Mouse (Mus musculus): ENCODE measurements around the gene Slc27a2. TPM values are rescaled to one million over a fixed set of nuclear protein-coding genes. Genes with fewer than 3 reads are reported as not detected.
"Not testable (repeated sequence)": the region's sequence is repeated elsewhere in the genome, so short reads cannot be mapped to it uniquely, and the experiment has no call there.

Slc27a2 gene
- total and polyA plus RNA-seq, 3 experiments, result 0.27 TPM; not detected in 2

DNA sequence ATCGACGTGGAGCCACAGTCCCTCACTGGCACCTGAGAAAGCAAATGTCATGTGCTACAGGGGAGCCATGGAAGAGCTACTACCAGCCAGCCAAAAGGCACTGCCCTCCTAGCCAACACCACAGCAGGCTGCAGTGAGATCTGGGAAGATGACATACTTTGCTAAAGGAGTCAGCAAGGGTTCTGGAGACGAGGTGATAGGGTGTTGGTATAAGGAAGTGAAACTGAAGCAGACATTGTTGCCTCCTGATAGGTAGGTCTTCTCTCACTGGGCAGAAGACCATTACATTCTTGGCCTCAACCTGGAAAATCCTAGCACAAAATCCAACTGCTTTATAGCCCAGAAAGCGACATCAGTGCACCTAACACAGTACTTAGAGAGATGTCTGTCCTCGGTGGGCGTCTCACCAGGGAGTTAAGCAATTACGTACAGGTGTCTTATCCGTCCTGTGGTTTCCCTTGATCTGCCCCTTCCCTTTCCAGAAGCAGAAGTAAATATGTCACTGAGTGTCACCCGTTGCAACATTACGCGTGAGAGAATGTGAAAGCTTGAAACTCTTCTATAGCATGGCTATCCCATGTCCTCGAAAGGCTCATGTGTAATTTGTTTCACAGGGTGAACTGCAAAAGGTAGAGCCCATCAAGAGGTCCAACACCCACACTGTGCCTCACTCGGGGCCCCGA, 49.9 kb downstream of the Slc27a2 start:
- DNase-seq (ENCODE audit: low spot score) (no peak), ATAC-seq (ENCODE audit: extremely low read depth, insufficient number of reproducible peaks, low FRiP score, poor library complexity, severe bottlenecking) (no peak)
- H3K4me3 ChIP-seq (ENCODE audit: low read depth, low read length), result no peak overlapping the region

DNA sequence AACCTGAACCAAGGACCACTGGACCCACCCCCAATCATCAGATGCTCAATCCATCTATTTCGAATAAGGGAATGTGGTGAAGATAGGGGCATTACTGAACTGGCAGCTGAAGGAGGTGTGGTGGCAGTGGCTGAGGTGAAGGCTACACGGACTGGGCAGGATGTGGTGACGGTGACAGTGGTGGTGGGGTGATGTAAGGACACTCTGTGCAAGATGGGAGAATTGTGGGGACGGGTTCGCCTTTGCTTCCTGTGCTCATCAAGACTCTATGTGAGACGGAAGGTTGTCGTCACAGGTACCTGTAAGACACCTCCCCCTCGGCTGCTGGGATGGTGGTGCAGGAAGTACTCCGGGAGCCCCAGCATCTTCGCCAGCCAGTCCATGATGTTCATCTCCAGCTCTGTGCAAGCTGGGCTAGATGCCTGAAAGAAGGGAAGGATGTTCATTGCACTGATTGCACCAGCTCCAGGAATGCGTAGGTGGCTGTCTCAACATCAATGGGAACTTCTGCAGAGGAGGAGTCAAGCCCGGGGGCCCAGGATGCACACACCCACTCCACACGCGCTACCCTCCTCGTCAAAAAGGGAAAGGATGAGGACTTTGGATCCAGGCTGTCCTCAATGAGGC, 54.0 kb downstream of the Slc27a2 start:
- no peak overlapping the region for H3K4me3 ChIP-seq (ENCODE audit: low read depth, low read length)
- H3K36me3 ChIP-seq (replicated peaks), result no peaks in the 10 kb centered on the region
- peaks cover 9% of the 10 kb centered on the region; the same call in 1 of the 2 replicates for H3K4me1 ChIP-seq (ENCODE audit: insufficient read depth, low read depth, low read length)
- ATAC-seq (ENCODE audit: extremely low read depth, insufficient number of reproducible peaks, low FRiP score, poor library complexity, severe bottlenecking), result no peak
- no peak for DNase-seq (ENCODE audit: low spot score)
- TF ChIP-seq TAL1 (conservative IDR thresholded peaks at IDR 0.05; ENCODE audit: low read depth, low read length) (no peak), CTCF (IDR thresholded peaks at IDR 0.05; ENCODE audit: low read depth, low read length) (no peak), GATA2 (IDR thresholded peaks at IDR 0.05; ENCODE audit: borderline replicate concordance, low read depth, low read length) (no peak), POLR2AphosphoS5 (IDR thresholded peaks at IDR 0.05; ENCODE audit: insufficient replicate concordance, low read depth, low read length) (no peak)
- H3K27me3 ChIP-seq (ENCODE audit: insufficient read depth, low read length), result peaks cover 30% of the 10 kb centered on the region
- no peaks in the 10 kb centered on the region for H3K9me3 ChIP-seq (replicated peaks)

More for the DNA sequence above, 49.9 kb downstream of the Slc27a2 start:
- Histone ChIP-seq H3K27me3 (ENCODE audit: insufficient read depth, low read length) (peaks cover 31% of the 10 kb centered on the region), H3K36me3 (replicated peaks) (no peaks in the 10 kb centered on the region), H3K4me1 (ENCODE audit: insufficient read depth, low read depth, low read length) (peaks cover 13% of the 10 kb centered on the region), H3K9me3 (replicated peaks) (no peaks in the 10 kb centered on the region)
- TF ChIP-seq CTCF (IDR thresholded peaks at IDR 0.05; ENCODE audit: low read depth, low read length), result no peak
- TF ChIP-seq GATA2 (IDR thresholded peaks at IDR 0.05; ENCODE audit: borderline replicate concordance, low read depth, low read length), result no peak
- no peak for TF ChIP-seq POLR2AphosphoS5 (IDR thresholded peaks at IDR 0.05; ENCODE audit: insufficient replicate concordance, low read depth, low read length)
- no peak for TF ChIP-seq TAL1 (conservative IDR thresholded peaks at IDR 0.05; ENCODE audit: low read depth, low read length)
- TF ChIP-seq GATA1 (IDR thresholded peaks at IDR 0.05; ENCODE audit: borderline replicate concordance, low read length), result no peak

DNA sequence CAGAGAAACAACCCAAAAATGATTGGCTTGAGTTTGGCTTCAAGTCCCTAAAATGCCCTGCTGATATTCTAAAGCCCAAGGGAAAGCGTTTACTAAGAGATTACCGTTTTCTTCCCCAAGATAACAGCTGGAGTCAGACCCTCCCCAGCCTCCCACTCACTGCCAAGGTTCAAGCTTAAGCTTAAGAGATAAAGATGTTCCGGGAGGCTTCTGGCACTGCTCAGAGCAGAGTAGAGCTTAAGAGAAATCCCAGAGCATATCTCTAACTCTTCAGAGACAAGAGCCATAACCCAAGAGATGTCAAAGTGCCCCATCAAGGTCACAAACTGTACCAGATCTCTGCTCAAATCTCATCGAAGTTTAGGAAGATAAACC, 54.5 kb downstream of the Slc27a2 start:
- ATAC-seq (ENCODE audit: extremely low read depth, insufficient number of reproducible peaks, low FRiP score, poor library complexity, severe bottlenecking) (no peak), DNase-seq (ENCODE audit: low spot score) (no peak)
- Histone ChIP-seq H3K4me1 (ENCODE audit: insufficient read depth, low read depth, low read length) (peaks cover 9% of the 10 kb centered on the region; the same call in 1 of the 2 replicates), H3K4me3 (ENCODE audit: low read depth, low read length) (no peak overlapping the region), H3K36me3 (replicated peaks) (no peaks in the 10 kb centered on the region), H3K27me3 (ENCODE audit: insufficient read depth, low read length) (peaks cover 27% of the 10 kb centered on the region), H3K9me3 (replicated peaks) (no peaks in the 10 kb centered on the region)
- TF ChIP-seq GATA2 (IDR thresholded peaks at IDR 0.05; ENCODE audit: borderline replicate concordance, low read depth, low read length), result no peak
- no peak for TF ChIP-seq POLR2AphosphoS5 (IDR thresholded peaks at IDR 0.05; ENCODE audit: insufficient replicate concordance, low read depth, low read length)
- no peak for TF ChIP-seq GATA1 (IDR thresholded peaks at IDR 0.05; ENCODE audit: borderline replicate concordance, low read length)
- no peak for TF ChIP-seq CTCF (IDR thresholded peaks at IDR 0.05; ENCODE audit: low read depth, low read length)
- TF ChIP-seq TAL1 (conservative IDR thresholded peaks at IDR 0.05; ENCODE audit: low read depth, low read length), result no peak

DNA sequence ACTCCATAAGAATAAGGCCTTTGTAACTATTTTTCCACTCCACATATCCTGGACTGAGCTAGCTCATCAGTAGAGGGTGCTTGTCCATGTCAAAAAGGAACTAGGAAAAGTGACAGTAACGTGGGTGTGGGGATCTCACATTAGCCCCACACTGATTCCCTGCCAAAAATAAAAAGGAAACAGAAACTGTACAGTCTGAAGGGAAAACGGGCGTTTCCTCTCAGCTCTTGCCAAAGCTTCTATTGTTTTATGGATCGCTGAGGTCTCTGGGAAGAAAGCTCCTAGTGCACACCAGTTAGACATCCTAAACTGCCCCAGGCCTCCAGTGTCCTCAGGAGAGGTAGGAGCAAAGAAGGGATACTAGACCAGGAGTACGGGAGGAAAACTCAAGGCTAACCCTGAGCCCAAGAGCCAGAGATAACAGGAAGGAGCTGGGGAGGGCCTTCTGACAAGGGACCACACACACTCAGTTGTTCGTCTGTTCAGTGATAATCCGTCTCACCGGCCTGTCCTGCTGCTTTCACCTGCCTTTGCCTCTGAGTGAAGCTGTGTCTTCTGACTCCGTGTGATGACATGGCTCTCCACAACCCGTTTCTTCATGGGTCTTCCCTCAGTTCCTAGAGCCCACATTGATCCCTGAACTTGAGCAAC, 55.5 kb downstream of the Slc27a2 start:
- Histone ChIP-seq H3K36me3 (replicated peaks) (no peaks in the 10 kb centered on the region), H3K9me3 (replicated peaks) (no peaks in the 10 kb centered on the region), H3K27me3 (ENCODE audit: insufficient read depth, low read length) (peaks cover 22% of the 10 kb centered on the region), H3K4me3 (ENCODE audit: low read depth, low read length) (no peak overlapping the region), H3K4me1 (ENCODE audit: insufficient read depth, low read depth, low read length) (peaks cover 5% of the 10 kb centered on the region; the same call in 1 of the 2 replicates)
- TF ChIP-seq GATA2 (IDR thresholded peaks at IDR 0.05; ENCODE audit: borderline replicate concordance, low read depth, low read length) (no peak), POLR2AphosphoS5 (IDR thresholded peaks at IDR 0.05; ENCODE audit: insufficient replicate concordance, low read depth, low read length) (no peak), TAL1 (conservative IDR thresholded peaks at IDR 0.05; ENCODE audit: low read depth, low read length) (no peak), GATA1 (IDR thresholded peaks at IDR 0.05; ENCODE audit: borderline replicate concordance, low read length) (no peak), CTCF (IDR thresholded peaks at IDR 0.05; ENCODE audit: low read depth, low read length) (no peak)
- no peak for DNase-seq (ENCODE audit: low spot score)
- ATAC-seq (ENCODE audit: extremely low read depth, insufficient number of reproducible peaks, low FRiP score, poor library complexity, severe bottlenecking), result no peak

DNA sequence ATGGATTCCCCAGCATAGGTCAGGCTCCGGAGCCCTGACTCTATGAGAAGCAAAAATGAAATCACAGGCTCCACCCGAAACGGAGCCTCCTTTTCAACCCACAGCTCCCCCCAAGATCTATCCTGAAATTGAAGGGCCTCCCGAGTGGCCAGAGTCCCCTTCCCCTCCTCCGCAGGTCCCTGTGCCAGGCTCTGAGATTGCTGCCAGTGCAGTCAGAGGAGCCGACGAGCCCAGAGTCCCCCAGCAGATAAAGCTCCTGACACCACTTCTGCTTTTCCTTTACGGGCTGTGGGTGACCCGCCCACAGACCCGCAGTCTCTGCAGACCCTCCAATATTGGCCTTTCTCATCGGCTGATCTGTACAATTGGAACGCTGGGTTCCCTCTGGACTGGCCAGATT, 57.4 kb downstream of the Slc27a2 start:
- not testable (repeated sequence) for H3K9me3 ChIP-seq (replicated peaks); H3K4me3 ChIP-seq (ENCODE audit: low read depth, low read length); ATAC-seq (ENCODE audit: extremely low read depth, insufficient number of reproducible peaks, low FRiP score, poor library complexity, severe bottlenecking); DNase-seq (ENCODE audit: low spot score); H3K4me1 ChIP-seq (ENCODE audit: insufficient read depth, low read depth, low read length); H3K36me3 ChIP-seq (replicated peaks)
- H3K27me3 ChIP-seq (ENCODE audit: insufficient read depth, low read length), result peaks cover 19% of the 10 kb centered on the region

DNA sequence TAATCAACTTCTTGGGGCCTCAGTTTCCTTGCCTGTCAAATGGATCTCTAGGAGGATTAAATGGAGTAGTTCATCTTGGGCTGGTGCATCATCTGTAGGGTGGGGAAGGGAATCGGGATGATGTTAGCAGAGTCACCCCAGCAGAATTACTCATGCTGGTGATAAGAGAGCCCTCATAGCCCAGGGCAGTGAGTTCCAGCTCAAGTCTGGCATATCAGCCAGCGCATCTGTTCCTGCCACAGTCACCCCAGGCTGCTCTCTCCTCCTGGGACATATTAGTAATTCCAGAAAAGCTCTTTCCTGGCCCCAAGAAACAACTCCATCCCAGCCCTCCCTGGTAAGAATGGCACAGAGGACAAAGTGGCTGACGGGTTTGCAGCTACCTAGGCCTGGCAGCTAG, 63.1 kb downstream of the Slc27a2 start:
- no peaks in the 10 kb centered on the region for H3K36me3 ChIP-seq (replicated peaks)
- no peak overlapping the region for H3K4me3 ChIP-seq (ENCODE audit: low read depth, low read length)
- DNase-seq (ENCODE audit: low spot score) (no peak), ATAC-seq (ENCODE audit: extremely low read depth, insufficient number of reproducible peaks, low FRiP score, poor library complexity, severe bottlenecking) (no peak)
- TF ChIP-seq GATA1 (IDR thresholded peaks at IDR 0.05; ENCODE audit: borderline replicate concordance, low read length) (no peak), POLR2AphosphoS5 (IDR thresholded peaks at IDR 0.05; ENCODE audit: insufficient replicate concordance, low read depth, low read length) (no peak), CTCF (IDR thresholded peaks at IDR 0.05; ENCODE audit: low read depth, low read length) (no peak), GATA2 (IDR thresholded peaks at IDR 0.05; ENCODE audit: borderline replicate concordance, low read depth, low read length) (no peak), TAL1 (conservative IDR thresholded peaks at IDR 0.05; ENCODE audit: low read depth, low read length) (no peak)
- peaks cover 11% of the 10 kb centered on the region for H3K27me3 ChIP-seq (ENCODE audit: insufficient read depth, low read length)
- H3K4me1 ChIP-seq (ENCODE audit: insufficient read depth, low read depth, low read length), result peaks cover 14% of the 10 kb centered on the region
- H3K9me3 ChIP-seq (replicated peaks), result no peaks in the 10 kb centered on the region

Data from G1E (cell line).